Mouse (Mus musculus): ENCODE results near the gene Rpl23a.
"Not testable (repeated sequence)": the region's sequence is repeated elsewhere in the genome, so short reads cannot be mapped to it uniquely, and the experiment has no call there.

Rpl23a gene

GRCm38 (mm10) chr11:78184702-78185101 lies 1.3 kb upstream of the Rpl23a start:
- not testable (repeated sequence) for DNase-seq (ENCODE audit: low spot score in 2 of 2)

GRCm38 (mm10) chr11:78183884-78184514 lies 615 bp upstream of the Rpl23a start:
- DNase-seq (ENCODE audit: low spot score in 2 of 2) = no peak

- DNase-seq (ENCODE audit: low spot score in 2 of 2) = no peak
Measured at GRCm38 (mm10) chr11:78182450-78182849, 934 bp downstream of the Rpl23a start.

- no peak for DNase-seq (ENCODE audit: low spot score in 2 of 2)
Measured at GRCm38 (mm10) chr11:78181830-78182357, 1.5 kb downstream of the Rpl23a start.

GRCm38 (mm10) chr11:78180081-78180761 lies 3.2 kb downstream of the Rpl23a start:
- DNase-seq (ENCODE audit: low spot score in 2 of 2) = no peak

GRCm38 (mm10) chr11:78179438-78179999 lies 3.9 kb downstream of the Rpl23a start:
- no peak for DNase-seq (ENCODE audit: low spot score in 2 of 2)

GRCm38 (mm10) chr11:78178859-78179437 lies 4.4 kb downstream of the Rpl23a start:
- DNase-seq (ENCODE audit: low spot score in 2 of 2) = peak in 1 of 2 experiments; percentile 70

GRCm38 (mm10) chr11:78177903-78178858 lies 5.2 kb downstream of the Rpl23a start:
- peak; percentile 94 to 96 for DNase-seq (ENCODE audit: low spot score in 2 of 2)

GRCm38 (mm10) chr11:78177437-78177836 lies 5.9 kb downstream of the Rpl23a start:
- no peak for DNase-seq (ENCODE audit: low spot score in 2 of 2)

- DNase-seq (ENCODE audit: low spot score in 2 of 2) = no peak
Measured at GRCm38 (mm10) chr11:78176905-78177331, 6.5 kb downstream of the Rpl23a start.

DNA sequence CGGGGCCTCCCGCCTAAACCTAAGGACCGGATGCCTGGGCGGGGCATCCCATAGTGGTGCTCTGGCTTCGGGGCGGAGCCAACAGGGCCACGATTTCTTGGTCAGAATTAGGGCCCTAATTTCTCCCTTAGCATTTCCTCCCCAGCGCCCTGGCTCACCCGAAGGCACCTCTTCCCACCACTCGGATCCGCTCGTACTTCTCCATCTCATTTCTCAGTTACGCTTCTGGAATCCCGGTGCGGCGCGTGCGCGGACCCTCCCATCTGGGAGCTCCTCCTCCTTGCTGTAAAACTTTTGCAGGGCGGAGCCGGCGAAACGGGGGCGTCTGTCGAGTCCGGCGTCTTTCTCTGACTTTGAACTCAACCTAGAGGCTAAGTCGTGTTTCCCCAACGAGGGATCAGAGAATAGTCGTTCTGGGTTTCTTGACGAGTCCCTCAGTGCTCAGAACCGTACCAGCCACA lies 7.0 kb downstream of the Rpl23a start, which contains the start of the genes Nek8 and Tlcd1:
TSS of gene Nek8 (minus strand) at position 274 of the 461 bp plus-strand sequence.
TSS of gene Tlcd1 (plus strand) at position 310 of the 461 bp plus-strand sequence.
- peak; percentile 82 to 85 for DNase-seq (ENCODE audit: low spot score in 2 of 2)

GRCm38 (mm10) chr11:78175771-78176401 lies 7.5 kb downstream of the Rpl23a start:
- no peak for DNase-seq (ENCODE audit: low spot score in 2 of 2)

- no peak for DNase-seq (ENCODE audit: low spot score in 2 of 2)
Measured at GRCm38 (mm10) chr11:78174506-78174905, 8.9 kb downstream of the Rpl23a start.

DNA sequence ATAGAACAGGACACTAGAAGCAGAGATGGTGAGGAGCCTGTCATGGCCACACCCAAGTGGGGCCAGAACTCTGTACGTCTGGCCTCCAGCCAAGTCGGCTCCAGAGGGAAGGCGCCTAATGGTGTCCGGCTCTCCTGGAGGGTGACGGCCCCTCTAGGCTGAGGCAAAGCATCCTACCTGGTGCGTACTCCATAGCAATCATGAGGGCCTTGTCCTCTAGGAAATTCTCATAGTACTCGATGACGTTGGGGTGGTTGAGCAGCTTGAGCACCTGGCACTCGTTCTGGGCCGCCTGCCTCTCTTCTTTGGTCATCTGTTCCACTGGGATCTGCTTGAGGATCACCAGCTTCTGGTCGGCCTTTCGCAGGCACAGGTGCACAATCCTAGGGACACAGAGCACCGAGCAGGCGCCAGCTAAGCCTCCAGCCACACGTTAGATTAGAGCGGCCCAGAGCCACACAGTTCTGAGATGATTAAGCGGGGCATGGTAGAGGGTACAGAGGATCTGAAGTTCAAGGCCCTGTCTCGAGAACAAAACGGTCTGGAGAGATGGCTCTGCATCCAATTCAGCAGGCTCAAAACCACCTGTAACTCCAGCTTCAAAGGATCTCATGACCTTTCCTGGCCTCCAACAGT lies 10.5 kb downstream of the Rpl23a start:
- no peak for DNase-seq (ENCODE audit: low spot score in 2 of 2)

GRCm38 (mm10) chr11:78172034-78172747 lies 11.2 kb downstream of the Rpl23a start:
- no peak for DNase-seq (ENCODE audit: low spot score in 2 of 2)

DNA sequence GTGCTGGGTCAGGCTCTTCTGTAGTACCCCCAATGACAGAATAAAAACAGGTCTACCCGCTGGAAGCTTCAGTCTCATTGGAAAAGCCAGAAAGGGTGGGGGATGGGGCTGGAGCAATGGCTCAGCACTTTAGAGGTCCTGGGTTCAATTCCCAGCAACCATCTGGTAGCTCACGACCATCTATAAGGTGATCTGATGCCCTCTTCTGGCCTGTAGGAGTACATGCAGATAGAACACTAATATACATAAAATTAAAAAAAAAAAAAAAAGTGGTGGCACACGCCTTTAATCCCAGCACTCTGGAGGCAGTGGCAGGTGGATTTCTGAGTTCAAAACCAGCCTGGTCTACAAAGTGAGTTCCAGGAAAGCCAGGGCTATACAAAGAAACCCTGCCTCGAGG lies 12.1 kb downstream of the Rpl23a start:
- DNase-seq (ENCODE audit: low spot score in 2 of 2) = no peak

DNA sequence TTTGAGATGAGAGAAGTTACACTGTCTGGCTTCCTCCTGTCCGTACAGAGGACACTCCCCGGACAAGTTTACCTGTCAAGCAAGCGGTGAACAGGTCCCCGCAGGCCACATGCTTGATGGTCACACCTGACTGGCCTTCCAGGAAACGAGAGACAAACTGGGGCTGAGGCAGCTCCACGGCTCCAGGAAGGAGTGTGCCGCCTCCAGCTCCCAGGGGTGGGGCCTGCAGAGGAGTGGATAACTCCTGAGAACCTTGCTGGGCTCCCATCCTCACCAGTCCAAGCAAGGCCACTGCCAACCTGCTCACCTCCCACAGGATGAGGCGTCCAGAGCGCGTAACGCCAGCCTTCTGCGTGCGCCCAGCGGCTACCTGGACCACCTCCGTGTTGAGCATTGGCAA lies 13.1 kb downstream of the Rpl23a start:
- DNase-seq (ENCODE audit: low spot score in 2 of 2) = no peak

DNA sequence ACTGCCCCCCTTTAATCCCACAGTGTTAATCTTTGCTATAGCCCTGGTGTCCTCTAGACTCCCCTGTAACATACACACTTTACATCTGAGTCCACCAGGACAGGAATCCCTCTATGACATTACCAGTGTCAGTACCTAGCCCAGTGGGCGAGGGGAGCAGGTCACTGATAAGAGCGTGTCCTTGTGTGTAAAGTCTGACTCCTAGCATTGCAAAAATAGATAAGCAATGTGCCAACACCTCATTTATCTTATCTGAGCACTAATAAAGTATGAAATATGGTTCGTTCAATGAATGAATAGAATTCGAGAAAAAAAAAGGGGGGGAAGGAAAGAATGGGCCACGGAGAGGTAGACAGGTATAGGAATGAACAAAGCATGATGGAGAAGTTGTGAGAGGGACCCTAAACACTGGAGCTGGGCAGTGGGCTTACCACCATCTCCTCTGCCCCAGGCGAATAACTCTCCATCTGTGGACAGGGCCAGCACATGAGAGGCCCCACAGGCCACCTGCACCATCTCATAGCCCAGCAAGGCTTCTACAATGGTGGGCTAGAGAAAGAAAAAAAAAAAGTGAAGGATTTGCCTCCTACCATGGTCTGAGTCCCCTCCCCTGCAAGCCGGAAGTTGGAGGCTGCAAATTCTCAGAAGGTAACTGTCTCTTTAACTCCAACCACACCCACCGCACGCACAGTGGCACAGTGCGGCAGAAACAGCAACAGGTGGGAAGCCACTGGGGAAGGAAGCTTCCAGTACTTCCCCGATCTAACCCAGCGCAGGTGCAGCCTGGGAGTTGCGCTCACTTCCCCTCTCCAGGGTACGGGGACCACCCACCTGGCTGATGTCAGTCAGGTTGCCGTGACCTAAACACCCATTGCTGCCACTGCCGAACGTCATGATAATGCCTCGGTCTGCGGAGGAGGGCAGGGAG lies 14.6 kb downstream of the Rpl23a start:
- DNase-seq (ENCODE audit: low spot score in 2 of 2) = no peak

Data from frontal cortex, postnatal 36 days (tissue).